Mouse (Mus musculus): ENCODE measurements around the gene Col18a1. TPM values are rescaled to one million over a fixed set of nuclear protein-coding genes. Genes with fewer than 3 reads are reported as not detected.
"Not testable (repeated sequence)": the region's sequence is repeated elsewhere in the genome, so short reads cannot be mapped to it uniquely, and the experiment has no call there.

The Col18a1 gene
- polyA plus RNA-seq, 1 experiment from 2014 or later: 29.7 TPM

DNA sequence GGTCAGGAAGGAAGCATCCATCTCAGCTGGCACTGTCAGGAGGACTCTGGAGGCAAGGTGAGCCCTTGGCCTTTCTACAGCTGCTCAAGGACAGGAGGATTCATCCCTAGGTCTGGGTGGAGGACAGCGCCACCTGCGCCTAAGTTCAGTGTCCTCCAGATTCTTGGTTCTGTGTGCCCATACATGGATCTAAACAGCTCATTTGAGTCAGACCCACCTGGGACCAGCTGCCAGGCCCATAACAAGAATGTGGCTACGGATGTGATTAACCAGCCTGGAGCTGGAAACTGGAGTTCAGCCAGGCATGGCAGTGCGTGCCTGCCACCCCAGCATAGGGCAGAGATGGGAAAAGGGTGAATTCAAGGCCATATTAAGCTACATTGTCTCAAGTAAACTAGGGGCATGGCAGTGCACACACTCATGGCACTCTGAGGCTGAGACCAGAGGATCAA is 14.8 kb downstream of the Col18a1 start:
- Histone ChIP-seq H3K36me3 (no peaks in the 10 kb centered on the region), H3K4me1 (replicated peaks) (peaks cover 55% of the 10 kb centered on the region), H3K9me3 (replicated peaks) (no peaks in the 10 kb centered on the region), H3K27ac (no peak overlapping the region), H3K4me2 (no peak overlapping the region), H3K4me3 (replicated peaks) (no peak overlapping the region), H3K9ac (no peak overlapping the region), H3K27me3 (0 out of 2 replicates have a peak, but pooled peaks cover 7% of the 10 kb centered on the region)
- WGBS (ENCODE audit: insufficient replicate concordance): 79% methylated on average over 4 of the region's 4 CpGs
- ATAC-seq (ENCODE audit: low read depth) (no peak), DNase-seq (no peak)

DNA sequence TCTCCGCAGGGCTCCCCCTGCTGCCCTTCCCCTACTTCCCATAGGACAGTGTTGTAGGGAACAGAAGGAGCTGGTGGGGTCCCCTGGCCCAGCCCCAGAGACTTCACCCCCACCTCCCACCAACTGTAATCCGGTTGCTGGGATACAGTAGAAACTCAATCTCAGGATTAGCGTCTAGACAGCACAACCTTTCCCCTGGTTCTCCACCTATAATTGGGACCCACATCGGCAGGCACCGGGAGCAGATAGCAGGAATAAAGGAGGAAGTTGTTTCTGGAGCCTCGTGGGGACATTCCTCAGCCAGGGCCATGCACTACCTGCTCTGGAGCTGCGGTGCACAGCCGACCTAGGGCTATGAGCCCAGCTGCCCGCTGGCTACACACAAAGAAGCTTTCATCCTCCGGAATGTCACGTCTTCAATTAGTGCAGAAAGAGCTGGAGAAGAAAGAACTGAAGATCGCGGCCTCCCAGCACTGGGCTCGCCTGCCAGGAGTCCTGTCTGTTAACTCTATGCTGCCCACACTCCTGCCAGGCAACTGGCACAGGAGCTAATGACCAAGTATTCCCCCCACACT is 15.3 kb downstream of the Col18a1 start:
- H3K4me2 ChIP-seq: no peak overlapping the region
- H3K36me3 ChIP-seq: no peaks in the 10 kb centered on the region
- no peak overlapping the region for H3K27ac ChIP-seq
- DNase-seq (no peak), ATAC-seq (ENCODE audit: low read depth) (no peak)
- H3K4me3 ChIP-seq (replicated peaks): no peak overlapping the region
- WGBS (ENCODE audit: insufficient replicate concordance): 41% methylated on average over 14 of the region's 14 CpGs
- H3K9ac ChIP-seq: no peak overlapping the region
- peaks cover 58% of the 10 kb centered on the region for H3K4me1 ChIP-seq (replicated peaks)
- no peaks in the 10 kb centered on the region for H3K9me3 ChIP-seq (replicated peaks)
- 0 out of 2 replicates have a peak, but pooled peaks cover 7% of the 10 kb centered on the region for H3K27me3 ChIP-seq

DNA sequence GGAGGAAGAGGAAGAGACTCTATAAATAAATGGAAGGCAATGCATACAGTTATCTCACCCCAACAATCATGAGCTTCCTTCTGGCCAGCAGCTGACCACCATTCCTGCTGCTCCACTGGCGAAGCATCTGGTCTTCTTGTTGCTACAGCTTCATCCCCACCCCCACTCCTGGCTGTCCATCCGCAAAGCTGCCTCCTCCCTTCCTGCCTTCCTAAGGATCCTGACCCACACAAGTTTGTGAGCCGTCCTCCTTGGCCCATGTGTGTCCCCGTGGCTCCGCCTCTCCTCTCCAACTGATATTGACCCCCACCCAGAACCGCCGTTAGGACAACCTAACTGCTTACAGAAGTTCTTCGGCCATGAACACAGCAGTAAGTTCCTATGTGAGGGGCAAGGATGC is 16.3 kb downstream of the Col18a1 start:
- Histone ChIP-seq H3K4me1 (replicated peaks) (peaks cover 57% of the 10 kb centered on the region), H3K36me3 (no peaks in the 10 kb centered on the region), H3K4me3 (replicated peaks) (no peak overlapping the region), H3K27me3 (0 out of 2 replicates have a peak, but pooled peaks cover 7% of the 10 kb centered on the region), H3K9me3 (replicated peaks) (no peaks in the 10 kb centered on the region), H3K4me2 (peak overlapping the region; percentile 26), H3K27ac (no peak overlapping the region), H3K9ac (no peak overlapping the region)
- ATAC-seq (ENCODE audit: low read depth) (no peak), DNase-seq (no peak)
- WGBS (ENCODE audit: insufficient replicate concordance): 22% methylated on average over 8 of the region's 8 CpGs

DNA sequence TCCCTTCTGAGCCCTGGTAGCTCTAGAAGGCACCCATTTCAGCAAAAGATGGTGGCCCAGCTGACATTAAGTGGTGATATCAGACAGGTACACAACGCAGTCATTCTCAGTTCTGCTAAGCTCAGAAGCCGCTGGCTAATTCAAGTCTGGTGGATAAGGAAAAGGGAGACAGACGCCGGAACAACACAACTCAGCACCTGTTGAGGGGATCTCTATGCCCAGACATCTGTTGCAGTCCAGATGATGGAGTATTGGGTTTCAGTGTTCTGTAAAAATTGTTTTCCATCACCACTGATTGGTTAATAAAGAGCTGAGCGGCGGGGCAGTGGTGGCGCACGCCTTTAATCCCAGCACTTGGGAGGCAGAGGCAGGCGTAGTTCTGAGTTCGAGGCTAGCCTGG is 18.8 kb downstream of the Col18a1 start:
- Histone ChIP-seq H3K27ac (no peak overlapping the region), H3K27me3 (0 out of 2 replicates have a peak, but pooled peaks cover 7% of the 10 kb centered on the region), H3K9ac (no peak overlapping the region), H3K4me1 (replicated peaks) (peaks cover 44% of the 10 kb centered on the region), H3K4me3 (replicated peaks) (no peak overlapping the region), H3K36me3 (no peaks in the 10 kb centered on the region), H3K4me2 (no peak overlapping the region), H3K9me3 (replicated peaks) (no peaks in the 10 kb centered on the region)
- no peak for DNase-seq
- no peak for ATAC-seq (ENCODE audit: low read depth)
- 79% methylated on average over 10 of the region's 10 CpGs for whole genome bisulfite sequencing (ENCODE audit: insufficient replicate concordance)

DNA sequence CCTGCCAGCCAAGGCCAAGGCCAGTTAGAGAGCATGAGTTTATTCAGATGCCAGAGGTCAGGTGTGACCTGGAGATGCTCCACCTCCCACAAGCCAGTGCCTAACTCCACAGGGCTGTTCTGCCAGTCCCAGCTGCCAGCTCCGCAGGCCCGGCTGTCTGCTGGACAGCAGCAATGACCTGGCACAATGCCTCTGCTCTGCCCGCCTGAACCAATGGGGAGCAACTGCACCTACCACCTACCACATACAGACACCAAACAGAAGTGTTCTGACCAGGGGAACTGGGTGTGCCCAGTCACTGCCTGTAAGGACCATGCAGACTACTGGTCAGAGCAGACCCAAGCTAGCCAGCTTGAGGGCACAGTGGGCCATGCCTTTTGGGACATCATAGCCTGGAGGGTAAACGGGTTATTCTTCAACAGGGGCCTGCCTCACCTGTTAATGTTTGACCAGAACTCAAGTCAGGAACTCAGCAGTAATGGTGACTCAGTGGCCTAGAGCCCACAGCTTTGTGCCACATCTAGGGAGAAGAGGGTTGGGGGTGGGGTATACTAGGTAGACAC is 19.4 kb downstream of the Col18a1 start:
- H3K4me1 ChIP-seq (replicated peaks): peaks cover 44% of the 10 kb centered on the region
- H3K4me3 ChIP-seq (replicated peaks): no peak overlapping the region
- no peaks in the 10 kb centered on the region for H3K9me3 ChIP-seq (replicated peaks)
- no peak overlapping the region for H3K27ac ChIP-seq
- WGBS (ENCODE audit: insufficient replicate concordance): 80% methylated on average over 4 of the region's 4 CpGs
- H3K36me3 ChIP-seq: no peaks in the 10 kb centered on the region
- 0 out of 2 replicates have a peak, but pooled peaks cover 7% of the 10 kb centered on the region for H3K27me3 ChIP-seq
- no peak overlapping the region for H3K9ac ChIP-seq
- ATAC-seq (ENCODE audit: low read depth): peak; percentile 30; the same call in 1 of the 2 replicates
- no peak for DNase-seq
- H3K4me2 ChIP-seq: no peak overlapping the region

DNA sequence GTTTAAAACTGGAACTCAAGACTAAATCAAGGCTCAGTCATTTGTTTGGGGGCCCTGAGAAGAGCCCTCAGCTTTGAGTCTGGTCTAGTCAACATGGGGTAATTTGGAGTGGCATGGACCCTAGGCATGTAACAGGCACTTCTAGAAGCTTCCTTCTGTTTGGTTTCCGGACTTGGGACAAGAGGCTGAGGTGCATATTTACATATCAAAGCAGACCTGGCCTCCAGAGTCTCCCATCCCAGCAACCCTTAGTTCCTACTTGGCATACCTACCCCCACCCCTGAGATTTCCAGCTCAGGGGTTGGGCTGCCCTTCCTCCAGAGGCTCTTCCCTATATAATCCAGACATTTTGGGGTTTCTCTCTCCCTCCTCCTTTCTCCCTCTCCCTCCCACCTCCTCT is 20.4 kb downstream of the Col18a1 start:
- DNase-seq (no peak), ATAC-seq (ENCODE audit: low read depth) (no peak)
- Histone ChIP-seq H3K4me2 (no peak overlapping the region), H3K4me3 (replicated peaks) (no peak overlapping the region), H3K9me3 (replicated peaks) (no peaks in the 10 kb centered on the region), H3K27me3 (0 out of 2 replicates have a peak, but pooled peaks cover 5% of the 10 kb centered on the region), H3K36me3 (no peaks in the 10 kb centered on the region), H3K27ac (no peak overlapping the region), H3K9ac (no peak overlapping the region), H3K4me1 (replicated peaks) (peaks cover 34% of the 10 kb centered on the region)
- WGBS (ENCODE audit: insufficient replicate concordance): 63% methylated on average over 1 of the region's 1 CpGs

DNA sequence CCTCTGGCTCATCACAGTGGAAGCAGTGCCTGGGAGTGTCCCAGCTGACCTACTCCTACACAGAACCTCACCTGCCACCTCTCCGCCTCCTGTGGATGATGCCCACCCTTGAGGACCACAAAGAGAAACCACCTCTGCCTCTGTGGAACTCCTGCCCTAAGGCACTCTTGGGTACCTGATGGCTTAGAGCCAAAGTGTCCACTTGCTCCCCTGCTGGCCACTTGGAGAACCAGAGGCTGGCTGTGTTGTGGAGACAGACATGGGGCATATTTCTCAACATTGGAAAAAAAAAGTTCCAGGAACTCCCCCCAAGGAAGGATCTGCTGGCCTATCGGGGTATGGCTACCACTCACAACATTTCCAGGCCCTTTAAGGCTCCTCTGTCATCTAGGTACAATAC is 22.0 kb downstream of the Col18a1 start:
- peaks cover 23% of the 10 kb centered on the region for H3K4me1 ChIP-seq (replicated peaks)
- no peaks in the 10 kb centered on the region for H3K36me3 ChIP-seq
- no peak overlapping the region for H3K4me2 ChIP-seq
- ATAC-seq (ENCODE audit: low read depth) (no peak), DNase-seq (no peak)
- no peak overlapping the region for H3K4me3 ChIP-seq (replicated peaks)
- no peaks in the 10 kb centered on the region for H3K9me3 ChIP-seq (replicated peaks)
- no peaks in the 10 kb centered on the region for H3K27me3 ChIP-seq
- no peak overlapping the region for H3K27ac ChIP-seq
- no peak overlapping the region for H3K9ac ChIP-seq
- WGBS (ENCODE audit: insufficient replicate concordance): 77% methylated on average over 2 of the region's 2 CpGs

DNA sequence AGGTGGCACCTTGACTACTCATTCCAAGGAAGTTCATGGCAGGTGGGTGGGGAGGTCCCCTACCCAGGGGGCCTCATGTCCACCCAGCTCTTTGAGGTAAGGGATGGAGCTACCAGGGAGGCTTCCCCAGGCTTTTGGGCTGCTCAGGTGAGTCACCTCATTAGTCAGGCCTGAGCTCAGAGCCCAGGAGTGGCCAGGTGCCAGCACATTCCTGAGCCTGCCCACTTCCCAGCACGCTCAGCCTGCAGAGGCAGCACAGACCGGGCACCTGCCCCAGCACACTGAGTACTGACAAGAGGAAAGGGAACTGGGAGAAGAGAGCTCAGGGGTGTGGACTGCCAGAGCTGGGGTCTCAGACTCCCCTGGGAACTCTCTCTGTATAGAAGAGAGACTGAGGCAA is 24.0 kb downstream of the Col18a1 start:
- Histone ChIP-seq H3K4me3 (replicated peaks) (no peak overlapping the region), H3K27me3 (no peaks in the 10 kb centered on the region), H3K4me1 (replicated peaks) (peaks cover 30% of the 10 kb centered on the region), H3K27ac (no peak overlapping the region), H3K9ac (no peak overlapping the region), H3K9me3 (replicated peaks) (no peaks in the 10 kb centered on the region), H3K4me2 (no peak overlapping the region), H3K36me3 (no peaks in the 10 kb centered on the region)
- 72% methylated on average over 2 of the region's 2 CpGs for WGBS (ENCODE audit: insufficient replicate concordance)
- DNase-seq: no peak
- no peak for ATAC-seq (ENCODE audit: low read depth)

DNA sequence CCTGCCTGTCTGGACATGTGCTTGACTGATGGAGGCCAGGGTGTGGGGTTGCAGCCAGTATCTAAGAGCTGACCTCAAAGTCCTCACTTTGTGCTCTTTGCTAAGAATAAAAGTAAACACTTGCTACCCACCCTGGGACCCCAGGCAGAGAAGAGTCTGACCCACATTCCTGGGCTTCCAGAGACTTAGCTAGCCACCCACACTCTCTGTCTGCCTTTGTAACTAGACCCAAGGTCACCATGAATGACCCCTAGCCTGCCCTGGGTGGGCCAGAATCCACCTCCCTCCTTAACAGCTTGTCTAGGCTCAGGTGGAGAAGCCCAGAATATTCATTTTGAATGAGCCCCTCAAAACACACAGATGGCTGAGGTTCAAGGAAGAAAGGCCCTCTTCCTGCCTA is 28.0 kb downstream of the Col18a1 start:
- Histone ChIP-seq H3K27me3 (no peaks in the 10 kb centered on the region), H3K9ac (no peak overlapping the region), H3K36me3 (no peaks in the 10 kb centered on the region), H3K4me2 (no peak overlapping the region), H3K27ac (no peak overlapping the region), H3K9me3 (replicated peaks) (no peaks in the 10 kb centered on the region), H3K4me3 (replicated peaks) (no peak overlapping the region), H3K4me1 (replicated peaks) (peaks cover 52% of the 10 kb centered on the region)
- DNase-seq (no peak), ATAC-seq (ENCODE audit: low read depth) (no peak)

DNA sequence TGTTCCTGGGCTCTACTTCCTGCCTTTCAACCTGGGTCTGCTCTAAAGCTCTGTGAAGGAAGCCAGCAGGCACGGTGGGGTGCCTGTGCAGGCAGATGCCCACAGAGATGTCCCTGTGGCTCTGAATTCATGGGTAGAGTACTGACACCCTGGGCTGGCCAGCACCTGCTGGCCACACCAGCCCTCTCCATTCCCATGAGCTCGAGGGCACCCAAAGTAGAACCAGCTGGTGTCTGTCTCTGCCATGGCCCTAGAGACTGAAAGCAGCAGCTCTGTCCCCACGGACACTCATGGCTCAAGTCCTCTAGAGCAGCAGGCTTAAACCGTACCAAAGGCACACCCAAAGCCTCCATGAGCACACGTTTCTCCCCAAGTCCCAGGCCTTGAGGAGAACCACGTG is 30.1 kb downstream of the Col18a1 start:
- 71% methylated on average over 6 of the region's 6 CpGs for WGBS (ENCODE audit: insufficient replicate concordance)
- Histone ChIP-seq H3K9me3 (replicated peaks) (no peaks in the 10 kb centered on the region), H3K36me3 (no peaks in the 10 kb centered on the region), H3K4me1 (replicated peaks) (peaks cover 73% of the 10 kb centered on the region), H3K9ac (no peak overlapping the region), H3K27me3 (no peaks in the 10 kb centered on the region), H3K4me2 (no peak overlapping the region), H3K4me3 (replicated peaks) (no peak overlapping the region), H3K27ac (peak overlapping the region; percentile 72)
- no peak for DNase-seq
- ATAC-seq (ENCODE audit: low read depth): no peak

DNA sequence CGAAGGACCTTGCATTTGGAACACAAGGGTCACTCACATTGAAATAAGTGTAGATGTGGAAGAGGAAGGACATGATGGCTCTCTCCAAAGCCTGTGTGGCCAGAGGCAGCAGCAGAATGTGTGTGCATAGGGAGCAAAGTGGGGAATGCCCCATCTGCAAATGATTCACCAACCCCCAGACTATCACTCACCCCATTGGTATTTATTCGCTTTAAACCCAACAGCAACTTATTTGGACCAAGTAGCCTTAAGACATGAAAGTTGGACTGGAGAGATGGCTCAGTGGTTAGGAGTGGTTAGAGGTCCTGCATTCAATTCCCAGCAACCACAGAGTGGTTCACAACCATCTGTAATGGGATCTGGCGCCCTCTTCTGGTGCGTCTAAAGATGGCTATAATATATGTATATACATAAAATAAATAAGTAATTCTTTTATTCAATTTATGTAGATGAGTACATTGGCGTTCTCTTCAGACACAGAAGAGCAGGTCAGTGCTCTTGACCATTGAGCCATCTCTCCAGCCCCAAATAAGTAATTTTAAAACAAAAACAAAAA is 31.0 kb downstream of the Col18a1 start:
- Histone ChIP-seq H3K9ac (no peak overlapping the region), H3K4me1 (replicated peaks) (peaks cover 80% of the 10 kb centered on the region), H3K27me3 (no peaks in the 10 kb centered on the region), H3K9me3 (replicated peaks) (no peaks in the 10 kb centered on the region), H3K4me2 (no peak overlapping the region), H3K27ac (peak overlapping the region; percentile 91), H3K4me3 (replicated peaks) (no peak overlapping the region), H3K36me3 (no peaks in the 10 kb centered on the region)
- WGBS (ENCODE audit: insufficient replicate concordance): 88% methylated on average over 5 of the region's 5 CpGs
- DNase-seq (no peak), ATAC-seq (ENCODE audit: low read depth) (no peak)

DNA sequence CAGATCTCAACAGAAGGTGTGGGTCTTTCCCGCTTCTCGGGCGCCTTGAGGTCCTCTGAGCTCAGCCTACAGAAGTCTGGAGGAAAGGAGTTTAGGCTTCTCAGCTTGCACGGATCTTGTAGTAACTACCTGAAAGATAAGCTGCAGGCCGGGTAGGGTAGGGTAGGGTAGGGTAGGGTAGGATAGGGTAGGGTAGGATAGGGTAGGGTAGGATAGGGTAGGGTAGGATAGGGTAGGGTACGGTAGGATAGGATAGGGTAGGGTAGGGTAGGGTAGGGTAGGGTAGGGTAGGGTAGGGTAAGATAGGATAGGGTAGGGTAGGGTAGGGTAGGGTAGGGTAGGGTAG is 31.6 kb downstream of the Col18a1 start:
- Histone ChIP-seq H3K4me2 (peak overlapping the region; percentile 49), H3K27ac (peak overlapping the region; percentile 91)
- not testable (repeated sequence) for H3K4me3 ChIP-seq (replicated peaks)

More for the DNA sequence above, 31.6 kb downstream of the Col18a1 start:
- 10% methylated on average over 6 of the region's 6 CpGs for WGBS (ENCODE audit: insufficient replicate concordance)
- H3K27me3 ChIP-seq; H3K36me3 ChIP-seq; H3K9me3 ChIP-seq (replicated peaks); DNase-seq: not testable (repeated sequence)
- H3K9ac ChIP-seq: peak overlapping the region; percentile 31
- ATAC-seq (ENCODE audit: low read depth): peak; percentile 72
- H3K4me1 ChIP-seq (replicated peaks): peaks cover 82% of the 10 kb centered on the region

Measured in liver, embryonic 13.5 days (tissue).